Mouse (Mus musculus): ENCODE measurements around the gene Xpo4.

The Xpo4 gene

GRCm38 (mm10) chr14:57609816-57610329, 55.4 kb downstream of the Xpo4 start:
- in situ Hi-C loops (cut with MboI) = no loop called here

- in situ Hi-C loops (cut with MboI) = no loop called here
Observed at GRCm38 (mm10) chr14:57607500-57607899, 57.7 kb downstream of the Xpo4 start.

DNA sequence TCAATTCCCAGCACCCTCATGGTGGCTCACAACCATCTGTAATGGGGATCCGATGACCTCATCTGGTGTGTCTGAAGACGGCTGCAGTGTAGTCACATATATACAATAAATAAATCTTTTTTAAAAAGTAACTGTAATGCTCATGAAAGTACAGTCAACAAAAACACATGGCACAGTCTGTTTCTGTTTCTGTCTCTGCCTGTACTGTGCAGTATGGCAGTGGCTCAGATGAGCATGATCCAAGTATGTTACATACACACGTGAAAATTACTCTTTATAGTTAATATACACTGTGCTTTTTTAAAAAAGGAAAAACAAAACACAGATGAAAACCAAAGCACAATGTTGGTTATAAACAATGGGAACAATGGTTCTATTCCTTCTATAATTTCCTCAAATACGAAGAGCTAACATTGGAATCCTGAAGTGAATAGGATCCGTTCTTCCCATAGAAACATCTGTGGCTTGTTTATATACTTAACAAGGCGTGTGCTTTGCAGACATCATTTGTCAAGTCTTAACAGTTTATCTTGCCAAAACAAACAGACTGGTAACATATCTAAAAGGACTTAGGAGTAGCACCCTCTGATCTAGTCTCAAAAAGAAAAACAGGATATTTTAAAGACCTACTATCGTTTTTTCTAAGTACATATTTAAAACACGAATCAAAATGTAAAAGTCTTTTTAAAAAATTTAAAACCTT, 58.4 kb downstream of the Xpo4 start:
- in situ Hi-C loops (cut with MboI) = no loop called here

DNA sequence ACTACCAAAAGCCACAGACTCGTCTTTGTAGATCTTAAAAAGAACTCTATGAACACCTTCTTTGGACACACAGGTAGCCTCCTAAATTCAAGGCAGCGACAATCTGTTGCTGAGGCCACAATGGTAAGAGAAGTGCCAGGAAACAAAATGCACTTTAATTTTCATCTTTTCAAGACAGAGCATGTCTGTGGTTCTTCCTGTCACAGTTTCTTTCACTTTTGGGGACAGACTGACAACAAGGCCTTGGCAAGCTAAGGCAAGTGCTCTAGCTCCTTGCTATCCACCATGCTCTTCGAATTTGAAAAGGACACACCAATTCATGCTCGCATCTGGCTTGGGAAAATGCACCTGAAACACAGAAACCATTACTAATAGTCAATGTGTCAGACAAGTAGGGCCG, 72.0 kb downstream of the Xpo4 start:
- in situ Hi-C loops (cut with MboI) = no loop called here

DNA sequence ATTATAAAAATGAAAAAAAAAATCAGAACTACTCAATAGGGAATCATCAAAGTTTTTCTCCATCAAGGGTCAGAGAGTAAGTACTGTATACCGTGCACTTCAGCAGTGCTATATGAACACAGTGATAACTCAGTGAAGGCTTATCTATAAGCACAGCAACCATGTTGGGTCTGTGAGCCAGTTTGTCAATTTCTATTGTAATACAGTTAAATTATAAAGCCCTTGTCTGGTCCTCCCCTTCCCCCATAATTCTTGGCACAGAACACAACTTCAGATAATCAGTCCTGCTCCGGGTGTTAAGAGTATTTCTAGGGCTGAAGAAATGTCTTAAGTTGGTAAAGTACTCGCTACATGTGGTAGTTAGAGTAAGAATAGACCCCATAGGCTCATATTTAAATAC, 73.4 kb downstream of the Xpo4 start:
- in situ Hi-C loops (cut with MboI) = no loop called here

DNA sequence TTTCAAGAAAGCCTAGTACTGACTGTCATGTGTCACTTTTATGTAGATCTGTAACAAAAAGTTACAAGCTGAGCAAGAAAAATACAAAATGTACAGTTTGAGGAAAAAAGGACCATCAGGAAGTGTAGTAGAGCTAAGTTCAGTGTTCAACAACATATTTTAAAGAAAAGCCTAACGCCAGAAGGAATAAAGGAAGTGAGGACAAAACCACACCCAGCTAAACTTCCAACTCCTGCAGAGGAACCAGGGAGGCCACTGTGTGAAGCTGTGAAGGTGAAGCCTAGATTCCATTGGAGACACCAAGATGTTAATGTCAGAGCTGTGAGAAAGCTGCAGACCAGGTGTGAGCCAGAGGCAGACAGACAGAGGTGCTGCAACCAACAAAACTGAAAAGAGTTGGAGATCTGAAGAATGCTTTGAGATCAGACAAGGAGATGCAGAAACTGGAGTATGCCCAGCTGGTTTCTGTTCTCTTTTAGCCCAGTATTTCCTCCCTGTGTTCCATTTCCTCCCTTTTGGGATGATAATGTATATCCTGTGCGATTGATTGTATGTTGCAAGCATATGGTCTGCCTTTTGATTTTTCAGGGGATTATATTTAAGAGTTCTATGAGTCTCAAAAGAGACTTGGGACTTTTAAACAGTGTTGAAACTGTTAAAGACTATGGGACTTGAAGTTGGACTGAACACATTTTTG, 88.7 kb downstream of the Xpo4 start:
- in situ Hi-C loops (cut with MboI) = no loop called here

DNA sequence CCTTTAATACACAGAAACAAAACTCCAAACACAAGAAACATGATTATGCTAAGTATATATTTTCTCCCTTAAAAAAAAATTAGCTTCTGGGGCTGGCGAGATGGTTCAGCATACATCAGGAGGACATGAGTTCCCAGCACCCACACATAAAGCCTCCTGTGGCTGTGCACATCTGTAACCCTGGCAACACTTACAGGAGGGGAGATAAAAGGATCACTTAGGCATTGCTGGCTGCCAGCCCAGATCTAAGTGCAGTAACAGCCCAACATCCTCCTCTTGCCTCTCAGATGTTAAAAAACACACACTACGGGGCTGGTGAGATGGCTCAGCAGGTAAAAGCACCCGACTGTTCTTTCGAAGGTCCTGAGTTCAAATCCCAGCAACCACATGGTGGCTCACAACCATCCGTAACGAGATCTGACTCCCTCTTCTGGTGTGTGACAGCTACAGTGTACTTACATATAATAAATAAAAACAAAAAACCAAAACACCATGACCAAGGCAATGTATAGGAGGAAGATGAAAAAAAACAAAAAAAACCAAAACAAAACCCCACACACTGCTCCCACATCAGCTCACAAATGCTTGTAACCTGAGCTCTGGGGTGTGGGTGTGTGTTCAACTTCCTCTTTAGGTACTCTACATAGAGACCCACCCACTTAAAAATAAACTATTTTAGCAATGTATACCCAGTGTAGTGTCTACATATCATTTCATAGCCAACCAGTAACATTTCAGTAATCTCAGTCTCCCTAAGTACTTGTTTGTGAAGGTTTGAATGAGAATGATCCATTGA, 90.2 kb downstream of the Xpo4 start:
- in situ Hi-C loops (cut with MboI) = no loop called here

GRCm38 (mm10) chr14:57571155-57572133, 93.8 kb downstream of the Xpo4 start, which contains the start of gene Eef1akmt1:
Eef1akmt1 (minus strand) TSS chr14:57571612.
- in situ Hi-C loops (cut with MboI) = no loop called here

- in situ Hi-C loops (cut with MboI) = no loop called here
Observed at GRCm38 (mm10) chr14:57565626-57566025, 99.6 kb downstream of the Xpo4 start.

GRCm38 (mm10) chr14:57556922-57557321, 108.3 kb downstream of the Xpo4 start:
- in situ Hi-C loops (cut with MboI) = no loop called here

DNA sequence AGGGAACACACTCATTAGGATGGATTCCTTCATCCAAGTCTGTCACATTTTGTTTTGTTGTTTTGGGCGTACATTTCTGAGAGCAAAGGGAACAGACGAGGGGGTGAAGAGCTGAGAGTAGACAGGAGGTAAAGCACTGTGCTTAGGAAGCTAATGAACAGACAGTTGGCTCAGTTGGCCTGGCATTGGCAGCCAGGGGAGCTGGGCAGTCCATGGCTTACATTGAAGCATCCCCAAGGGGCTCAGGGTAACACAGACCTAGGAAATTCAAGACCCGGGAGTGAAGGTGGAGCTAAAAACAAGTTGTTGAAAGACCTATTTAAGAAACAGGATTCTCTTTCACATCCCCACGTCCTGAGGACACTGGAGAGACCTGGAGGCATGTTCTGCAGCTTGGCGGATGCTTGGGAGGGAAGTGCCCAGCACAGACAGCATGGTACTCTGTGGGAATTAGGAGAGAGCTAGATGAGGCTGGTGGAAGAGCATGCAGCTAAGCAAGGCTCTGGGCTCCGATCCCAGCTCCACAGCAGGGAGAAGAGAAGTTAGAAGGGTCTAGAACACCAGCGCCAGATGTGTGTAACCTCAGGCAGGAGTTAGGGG, 109.7 kb downstream of the Xpo4 start:
- in situ Hi-C loops (cut with MboI) = no loop called here

DNA sequence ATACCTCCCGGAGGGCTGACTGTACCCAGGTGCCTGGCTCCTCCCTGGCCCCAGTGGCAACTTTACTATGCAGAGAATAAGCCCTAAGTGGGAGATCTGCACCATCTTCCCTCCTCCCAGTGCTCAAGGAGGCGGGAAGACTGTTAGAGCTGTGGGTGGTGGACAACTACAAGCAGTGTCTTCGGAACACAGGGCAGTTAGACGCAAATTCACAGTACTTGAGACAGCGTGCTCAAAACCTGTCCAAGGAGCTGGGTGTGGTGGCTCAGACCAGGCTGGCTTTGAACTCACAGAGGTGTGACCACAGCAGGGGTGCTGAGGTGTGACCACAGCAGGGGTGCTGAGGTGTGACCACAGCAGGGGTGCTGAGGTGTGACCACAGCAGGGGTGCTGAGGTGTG, 110.8 kb downstream of the Xpo4 start:
- in situ Hi-C loops (cut with MboI) = no loop called here

- in situ Hi-C loops (cut with MboI) = no loop called here
Observed at GRCm38 (mm10) chr14:57552945-57553344, 112.3 kb downstream of the Xpo4 start.

DNA sequence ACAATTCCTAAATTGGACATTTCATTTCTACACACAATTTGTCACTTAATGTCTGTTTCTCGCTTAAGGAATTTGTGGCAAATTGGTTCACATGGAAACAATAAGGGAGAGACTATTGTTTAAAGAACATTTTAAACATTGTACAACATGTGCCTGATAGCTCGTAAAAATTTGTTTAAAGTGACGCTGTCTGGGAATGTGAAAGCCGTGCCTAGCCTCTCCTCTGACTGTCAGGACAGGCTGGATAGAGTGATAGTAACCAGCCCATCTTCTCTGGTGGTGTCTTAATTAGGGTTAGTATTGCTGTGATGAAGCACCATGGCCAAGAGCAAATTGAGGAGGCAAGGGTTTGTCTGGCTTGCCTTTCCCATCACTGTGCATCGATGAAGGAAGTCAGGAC, 118.2 kb downstream of the Xpo4 start:
- in situ Hi-C loops (cut with MboI) = no loop called here

- in situ Hi-C loops (cut with MboI) = no loop called here
Observed at GRCm38 (mm10) chr14:57546557-57547021, 118.6 kb downstream of the Xpo4 start.

- in situ Hi-C loops (cut with MboI) = no loop called here
Observed at GRCm38 (mm10) chr14:57546131-57546530, 119.1 kb downstream of the Xpo4 start.

DNA sequence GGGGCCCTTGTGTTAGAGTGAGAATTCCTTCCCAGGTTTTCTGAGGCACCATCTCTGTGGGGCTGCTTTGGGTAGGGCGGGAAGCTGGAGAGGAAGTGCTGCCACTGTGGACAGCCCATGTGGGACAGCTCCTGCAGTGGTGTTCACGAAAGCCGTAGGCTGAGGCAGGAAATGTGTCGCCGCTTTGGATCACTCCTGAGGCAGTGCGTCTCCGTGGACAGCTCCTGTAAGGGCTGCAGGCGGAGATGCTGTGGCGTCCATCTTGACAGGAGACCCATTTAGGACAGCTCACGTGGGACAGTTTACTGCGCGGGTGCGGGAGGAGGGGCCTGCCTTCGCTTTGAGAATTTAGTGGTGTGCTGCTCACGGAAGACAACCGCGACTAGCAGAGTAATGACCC, 119.7 kb downstream of the Xpo4 start:
- in situ Hi-C loops (cut with MboI) = no loop called here

DNA sequence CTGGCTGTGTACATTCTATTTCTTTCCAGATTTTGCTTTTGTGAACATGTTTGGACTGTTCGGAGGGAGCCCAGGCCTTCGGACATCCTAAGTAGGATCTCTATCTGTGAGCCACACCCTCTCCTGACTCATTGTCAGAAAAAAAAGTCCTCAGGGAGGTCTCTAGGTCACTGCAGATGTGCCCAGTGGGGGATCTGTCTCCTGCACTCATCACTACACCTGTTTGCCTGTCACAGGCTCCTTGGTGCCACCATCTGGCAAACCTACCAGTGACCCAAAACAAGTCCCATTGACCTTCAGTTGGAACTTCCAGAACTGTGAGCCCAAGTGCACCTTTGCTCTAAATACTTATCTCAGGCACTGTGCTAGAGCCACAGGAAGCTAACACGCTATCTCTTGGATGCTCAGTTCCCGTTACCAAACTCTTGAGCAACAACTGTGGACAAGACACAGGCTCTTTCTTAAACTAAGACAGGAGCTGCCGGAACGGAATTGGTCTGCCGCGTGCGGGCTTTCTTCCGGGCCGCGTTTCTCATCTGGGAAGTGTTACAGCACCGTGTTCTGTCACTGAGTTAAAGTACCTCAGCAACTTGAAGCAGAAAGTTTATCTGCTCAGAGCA, 121.7 kb downstream of the Xpo4 start:
- in situ Hi-C loops (cut with MboI) = no loop called here

- in situ Hi-C loops (cut with MboI) = no loop called here
Observed at GRCm38 (mm10) chr14:57542231-57542630, 123.0 kb downstream of the Xpo4 start.

DNA sequence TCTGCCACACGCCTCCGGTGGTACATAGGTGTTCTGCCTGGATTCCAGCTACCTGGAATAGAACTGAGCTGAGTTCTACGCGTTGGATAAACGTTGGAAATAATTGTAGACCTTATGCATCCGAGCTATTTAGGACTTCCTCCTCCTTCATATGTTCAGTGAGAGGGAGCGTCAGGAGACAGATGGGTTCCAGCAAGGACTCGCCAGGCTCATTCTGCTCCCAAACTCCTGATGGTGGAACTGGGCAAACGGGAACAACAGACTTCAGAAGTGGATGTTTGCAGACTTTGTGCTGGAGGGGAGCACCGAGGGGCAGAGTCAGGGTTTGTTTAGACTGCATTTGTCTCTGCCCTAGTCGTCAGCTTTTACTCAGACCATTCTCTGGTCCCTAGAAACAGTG, 124.5 kb downstream of the Xpo4 start:
- in situ Hi-C loops (cut with MboI) = no loop called here

All from mature B cell (primary cell).